Mouse (Mus musculus): ENCODE data around the gene Fbxo31.
A peak's percentile ranks its signal among the peaks of the same experiment; 100 is the strongest.

DNA sequence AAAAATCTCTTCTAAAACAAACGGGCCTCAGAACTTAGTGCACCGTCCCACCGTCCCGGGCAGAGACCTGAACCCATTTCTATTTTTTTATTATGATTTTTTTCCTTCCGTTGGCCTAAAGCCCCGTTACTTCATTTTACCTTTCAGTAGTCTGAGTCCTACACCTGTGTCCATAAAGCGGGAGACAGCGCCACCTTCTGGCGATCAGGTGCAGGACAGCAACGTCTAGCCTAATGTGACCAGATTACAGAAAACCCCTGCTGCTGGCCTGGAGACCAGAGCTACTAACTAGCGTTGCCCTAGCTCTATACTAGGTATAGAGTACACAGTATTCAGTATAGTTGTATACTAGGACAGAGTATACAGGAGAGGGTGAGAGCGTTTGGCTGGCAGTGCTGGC is 65.2 kb downstream of the Fbxo31 start:
- TF ChIP-seq CTCF (IDR thresholded peaks at IDR 0.05; ENCODE audit: borderline replicate concordance, extremely low read depth, insufficient read depth, insufficient read length): peak; percentile 95
- TF ChIP-seq POLR2A (IDR thresholded peaks at IDR 0.05; ENCODE audit: borderline replicate concordance, extremely low read depth, insufficient read depth, insufficient read length, poor library complexity, severe bottlenecking): no peak

All from brain, embryonic 14.5 days (tissue).